Mouse (Mus musculus) testis, postnatal 14 days (tissue): ENCODE measurements around the gene Ptpn6.

Experiments used
- DNase-seq: peaks from one replicate; pipeline ENCODE4 v3.0.0; 2021; ENCODE audit warnings: low spot score

Ptpn6 gene

GRCm38 (mm10) chr6:124729850-124730705 lies 8.4 kb downstream of the Ptpn6 start:
- no peak for DNase-seq

GRCm38 (mm10) chr6:124728621-124729020 lies 9.9 kb downstream of the Ptpn6 start:
- DNase-seq = no peak

- DNase-seq = no peak
Observed at GRCm38 (mm10) chr6:124724472-124724871, 14.0 kb downstream of the Ptpn6 start.

GRCm38 (mm10) chr6:124723541-124723940 lies 15.0 kb downstream of the Ptpn6 start:
- DNase-seq = no peak

- DNase-seq = no peak
Observed at GRCm38 (mm10) chr6:124722876-124723473, 15.5 kb downstream of the Ptpn6 start.

GRCm38 (mm10) chr6:124720904-124721303 lies 17.6 kb downstream of the Ptpn6 start:
- DNase-seq = no peak

- no peak for DNase-seq
Observed at GRCm38 (mm10) chr6:124719354-124719978, 19.0 kb downstream of the Ptpn6 start.

GRCm38 (mm10) chr6:124718703-124719102 lies 19.8 kb downstream of the Ptpn6 start:
- DNase-seq = peak; percentile 55

- DNase-seq = no peak
Observed at GRCm38 (mm10) chr6:124717968-124718367, 20.5 kb downstream of the Ptpn6 start.

GRCm38 (mm10) chr6:124716864-124717490 lies 21.5 kb downstream of the Ptpn6 start:
- DNase-seq = no peak

- DNase-seq = no peak
Observed at GRCm38 (mm10) chr6:124712918-124713317, 25.6 kb downstream of the Ptpn6 start.

- DNase-seq = peak; percentile 97
Observed at GRCm38 (mm10) chr6:124711824-124712782, 26.4 kb downstream of the Ptpn6 start, which contains the start of the genes Emg1 and Phb2. Emg1 (minus strand) TSS chr6:124712178. Phb2 (plus strand) TSS chr6:124712336.

GRCm38 (mm10) chr6:124708289-124708889 lies 30.1 kb downstream of the Ptpn6 start:
- DNase-seq = no peak

- DNase-seq = no peak
Observed at GRCm38 (mm10) chr6:124706061-124706627, 32.4 kb downstream of the Ptpn6 start.

GRCm38 (mm10) chr6:124704417-124704816 lies 34.1 kb downstream of the Ptpn6 start:
- no peak for DNase-seq

GRCm38 (mm10) chr6:124703789-124704188 lies 34.7 kb downstream of the Ptpn6 start:
- no peak for DNase-seq

- DNase-seq = no peak
Observed at GRCm38 (mm10) chr6:124702784-124703103, 35.8 kb downstream of the Ptpn6 start.

- no peak for DNase-seq
Observed at GRCm38 (mm10) chr6:124702102-124702783, 36.3 kb downstream of the Ptpn6 start.

GRCm38 (mm10) chr6:124701338-124701737 lies 37.2 kb downstream of the Ptpn6 start:
- DNase-seq = no peak
